Mouse (Mus musculus): ENCODE results near the gene Gm10722.
"Not testable (repeated sequence)": the region's sequence is repeated elsewhere in the genome, so short reads cannot be mapped to it uniquely, and the experiment has no call there.

Gm10722 gene

DNA sequence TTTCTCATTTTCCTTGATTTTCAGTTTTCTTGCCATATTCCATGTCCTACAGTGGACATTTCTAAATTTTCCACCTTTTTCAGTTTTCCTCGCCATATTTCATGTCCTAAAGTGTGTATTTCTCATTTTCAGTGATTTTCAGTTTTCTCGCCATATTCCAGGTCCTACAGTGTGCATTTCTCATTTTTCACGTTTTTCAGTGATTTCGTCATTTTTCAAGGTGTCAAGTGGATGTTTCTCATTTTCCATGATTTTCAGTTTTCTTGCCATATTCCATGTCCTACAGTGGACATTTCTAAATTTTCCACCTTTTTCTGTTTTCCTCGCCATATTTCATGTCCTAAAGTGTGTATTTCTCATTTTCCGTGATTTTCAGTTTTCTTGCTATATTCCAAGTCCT, 24.9 kb downstream of the Gm10722 start:
- DNase-seq (ENCODE audit: low spot score): peak; percentile 79

DNA sequence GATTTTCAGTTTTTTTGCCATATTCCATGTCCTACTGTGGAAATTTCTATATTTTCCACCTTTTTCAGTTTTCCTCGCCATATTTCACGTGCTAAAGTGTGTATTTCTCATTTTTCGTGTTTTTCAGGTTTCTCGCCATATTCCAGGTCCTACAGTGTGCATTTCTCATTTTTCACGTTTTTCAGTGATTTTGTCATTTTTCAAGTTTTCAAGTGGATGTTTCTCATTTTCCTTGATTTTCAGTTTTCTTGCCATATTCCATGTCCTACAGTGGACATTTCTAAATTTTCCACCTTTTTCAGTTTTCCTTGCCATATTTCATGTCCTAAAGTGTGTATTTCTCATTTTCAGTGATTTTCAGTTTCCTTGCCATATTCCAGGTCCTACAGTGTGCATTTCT, 25.4 kb downstream of the Gm10722 start:
- not testable (repeated sequence) for DNase-seq (ENCODE audit: low spot score)

GRCm38 (mm10) chr9:3026741-3027140, 26.0 kb downstream of the Gm10722 start:
- DNase-seq (ENCODE audit: low spot score): peak; percentile 41

- not testable (repeated sequence) for DNase-seq (ENCODE audit: low spot score)
These were observed 26.5 kb downstream of the Gm10722 start for GRCm38 (mm10) chr9:3027200-3027599.

- peak; percentile 60 for DNase-seq (ENCODE audit: low spot score)
These were observed 28.7 kb downstream of the Gm10722 start for GRCm38 (mm10) chr9:3029276-3030000.

DNA sequence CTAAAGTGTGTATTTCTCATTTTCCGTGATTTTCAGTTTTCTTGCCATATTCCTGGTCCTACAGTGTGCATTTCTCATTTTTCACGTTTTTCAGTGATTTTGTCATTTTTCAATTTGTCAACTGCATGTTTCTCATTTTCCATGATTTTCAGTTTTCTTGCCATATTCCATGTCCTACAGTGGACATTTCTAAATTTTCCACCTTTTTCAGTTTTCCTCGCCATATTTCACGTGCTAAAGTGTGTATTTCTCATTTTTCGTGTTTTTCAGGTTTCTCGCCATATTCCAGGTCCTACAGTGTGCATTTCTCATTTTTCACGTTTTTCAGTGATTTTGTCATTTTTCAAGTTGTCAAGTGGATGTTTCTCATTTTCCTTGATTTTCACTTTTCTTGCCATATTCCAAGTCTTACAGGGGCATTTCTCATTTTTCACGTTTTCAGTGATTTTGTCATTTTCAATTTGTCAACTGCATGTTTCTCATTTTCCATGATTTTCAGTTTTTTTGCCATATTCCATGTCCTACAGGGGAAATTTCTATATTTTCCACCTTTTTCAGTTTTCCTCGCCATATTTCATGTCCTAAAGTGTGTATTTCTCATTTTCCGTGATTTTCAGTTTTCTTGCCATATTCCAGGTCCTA, 30.1 kb downstream of the Gm10722 start:
- peak; percentile 42 for DNase-seq (ENCODE audit: low spot score)

DNA sequence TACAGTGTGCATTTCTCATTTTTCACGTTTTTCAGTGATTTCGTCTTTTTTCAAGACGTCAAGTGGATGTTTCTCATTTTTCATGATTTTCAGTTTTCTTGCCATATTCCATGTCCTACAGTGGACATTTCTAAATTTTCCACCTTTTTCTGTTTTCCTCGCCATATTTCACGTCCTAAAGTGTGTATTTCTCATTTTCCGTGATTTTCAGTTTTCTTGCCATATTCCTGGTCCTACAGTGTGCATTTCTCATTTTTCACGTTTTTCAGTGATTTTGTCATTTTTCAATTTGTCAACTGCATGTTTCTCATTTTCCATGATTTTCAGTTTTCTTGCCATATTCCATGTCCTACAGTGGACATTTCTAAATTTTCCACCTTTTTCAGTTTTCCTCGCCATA, 33.6 kb downstream of the Gm10722 start, which contains the start of gene Gm17535:
TSS of gene Gm17535 (plus strand) at position 301 of the 400 bp plus-strand sequence.
- DNase-seq (ENCODE audit: low spot score): not testable (repeated sequence)

- not testable (repeated sequence) for DNase-seq (ENCODE audit: low spot score)
These were observed 35.9 kb downstream of the Gm10722 start, which contains the start of gene Gm10715 for GRCm38 (mm10) chr9:3036577-3036976. Gm10715 (plus strand) TSS chr9:3036877.

DNA sequence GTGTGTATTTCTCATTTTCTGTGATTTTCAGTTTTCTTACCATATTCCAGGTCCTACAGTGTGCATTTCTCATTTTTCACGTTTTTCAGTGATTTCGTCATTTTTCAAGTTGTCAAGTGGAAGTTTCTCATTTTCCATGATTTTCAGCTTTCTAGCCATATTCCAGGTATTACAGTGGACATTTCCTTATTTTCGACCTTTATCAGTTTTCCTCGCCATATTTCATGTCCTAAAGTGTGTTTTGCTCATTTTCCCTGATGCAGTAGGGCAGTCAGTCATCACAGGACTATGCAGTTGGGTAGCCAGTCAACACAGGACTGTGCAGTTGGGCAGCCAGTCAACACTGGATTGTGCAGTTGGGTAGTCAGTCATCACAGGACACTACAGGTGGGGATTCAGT, 37.4 kb downstream of the Gm10722 start:
- not testable (repeated sequence) for DNase-seq (ENCODE audit: low spot score)
